Mouse (Mus musculus) liver, embryonic 16.5 days (tissue): ENCODE data around the gene Slc16a10. TPM values are rescaled to one million over a fixed set of nuclear protein-coding genes. Genes with fewer than 3 reads are reported as not detected.
A peak's percentile ranks its signal among the peaks of the same experiment; 100 is the strongest.

Experiments
- ATAC-seq: fragments of 200-750 bp; cut with Nextera tagmentation; 2 replicates; pipeline ENCODE4 v1.8.0; 2017; ENCODE audit warnings: low read depth, mild to moderate bottlenecking, moderate number of reproducible peaks, moderate library complexity
- H3K27ac ChIP-seq: fragments of 300-500 bp; sonication (generic); 2 replicates; pipeline ENCODE4 v1.5.1; 2014; ENCODE audit warnings: mild to moderate bottlenecking, low read length
- H3K27me3 ChIP-seq: fragments of 300-500 bp; sonication (generic); 2 replicates; pipeline ENCODE4 v1.6.1; 2014; ENCODE audit warnings: low read depth, low read length, mixed read lengths; ENCODE audit not compliant: control insufficient read depth, insufficient read depth
- H3K36me3 ChIP-seq: fragments of 300-500 bp; sonication (generic); 2 replicates; pipeline ENCODE4 v1.6.1; 2014; ENCODE audit warnings: mild to moderate bottlenecking; ENCODE audit not compliant: control insufficient read depth, insufficient read depth
- H3K4me1 ChIP-seq: fragments of 300-500 bp; sonication (generic); 2 replicates; pipeline ENCODE4 v1.6.1; 2014; ENCODE audit warnings: low read depth, low read length, mixed read lengths; ENCODE audit not compliant: control insufficient read depth
- H3K4me2 ChIP-seq: fragments of 300-500 bp; sonication (generic); 2 replicates; pipeline ENCODE4 v1.6.1; 2014; ENCODE audit warnings: low read depth, low read length, mixed read lengths
- H3K4me3 ChIP-seq: fragments of 300-500 bp; sonication (generic); 2 replicates; pipeline ENCODE4 v1.5.1; 2014; ENCODE audit warnings: low read depth, mild to moderate bottlenecking, low read length
- H3K9ac ChIP-seq: fragments of 300-500 bp; sonication (generic); 2 replicates; pipeline ENCODE4 v1.6.1; 2014; ENCODE audit warnings: low read depth, low read length
- H3K9me3 ChIP-seq: fragments of 300-500 bp; sonication (generic); replicated peaks from 2 replicates; pipeline ENCODE4 v1.6.1; 2016; ENCODE audit warnings: low read length; ENCODE audit not compliant: control insufficient read depth
- WGBS: fragments of 180-500 bp; shearing (Covaris S2); extraction: QIAGEN DNeasy Blood & Tissue Kit; methylation state at CpG from one replicate; pipeline ENCODE4 v1.1.7; 2014; ENCODE audit not compliant: insufficient replicate concordance; 5-methylcytosine and 5-hydroxymethylcytosine counted together
- polyA plus RNA-seq: library from polyadenylated mRNA; unstranded; fragments of >200 nt; fragmentation: Nextera tagmentation; extraction: Ambion mirVana; gene quantifications from 2 replicates; pipeline ENCODE4 v1.2.1, GENCODE M21; 2015

Gene Slc16a10
- polyA plus RNA-seq, 1 experiment from 2014 or later = 75.2 TPM

DNA sequence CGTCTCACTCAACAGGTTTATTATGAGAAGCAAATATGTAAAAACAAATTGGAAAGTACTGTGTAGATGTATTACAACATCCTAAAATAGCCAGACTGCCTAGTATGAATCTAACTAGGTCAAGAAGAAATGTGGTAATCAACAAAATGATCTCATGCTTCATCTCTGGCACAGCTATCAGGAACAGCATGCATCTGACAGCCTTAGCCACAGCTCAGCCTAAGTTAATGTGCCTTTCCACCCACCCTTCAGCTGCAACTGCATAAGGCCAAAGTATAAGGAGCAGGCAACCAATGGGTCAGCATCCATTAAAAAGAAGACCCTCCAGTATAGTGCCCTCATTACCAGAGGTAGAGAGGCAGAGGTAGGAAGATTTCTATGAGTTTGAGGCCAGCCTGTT, 34.1 kb downstream of the Slc16a10 start:
- Histone ChIP-seq H3K27me3 (no peaks in the 10 kb centered on the region), H3K9ac (no peak overlapping the region), H3K27ac (no peak overlapping the region), H3K4me1 (peaks cover 37% of the 10 kb centered on the region), H3K4me2 (no peak overlapping the region), H3K9me3 (no peaks in the 10 kb centered on the region), H3K36me3 (no peaks in the 10 kb centered on the region; the same call in 1 of the 2 replicates), H3K4me3 (no peak overlapping the region)
- no peak for ATAC-seq
- 85% methylated on average over 1 of the region's 1 CpGs for WGBS

DNA sequence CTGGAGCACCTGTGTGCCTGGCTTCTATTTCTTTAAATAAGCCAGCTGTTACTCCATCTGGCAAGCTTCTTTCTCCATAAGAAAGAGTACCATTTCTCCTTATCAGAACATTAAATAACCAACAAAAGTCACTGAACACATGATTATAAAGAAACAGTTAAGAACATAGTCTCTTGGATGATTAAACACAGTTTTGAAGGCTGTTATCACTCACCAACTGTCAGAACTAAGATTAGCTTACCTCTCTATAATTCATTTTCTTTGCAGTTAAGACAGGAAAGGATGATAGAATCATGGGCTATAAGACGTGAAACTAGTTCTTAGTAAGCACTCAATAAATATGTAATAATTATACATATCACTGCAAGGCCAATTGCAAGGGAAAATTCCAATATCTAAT, 36.9 kb downstream of the Slc16a10 start:
- Histone ChIP-seq H3K27me3 (no peaks in the 10 kb centered on the region), H3K36me3 (no peaks in the 10 kb centered on the region), H3K4me3 (no peak overlapping the region), H3K9me3 (no peaks in the 10 kb centered on the region), H3K4me2 (no peak overlapping the region), H3K4me1 (peaks cover 34% of the 10 kb centered on the region), H3K27ac (no peak overlapping the region), H3K9ac (no peak overlapping the region)
- no peak for ATAC-seq
- 10% methylated on average over 1 of the region's 1 CpGs for WGBS

DNA sequence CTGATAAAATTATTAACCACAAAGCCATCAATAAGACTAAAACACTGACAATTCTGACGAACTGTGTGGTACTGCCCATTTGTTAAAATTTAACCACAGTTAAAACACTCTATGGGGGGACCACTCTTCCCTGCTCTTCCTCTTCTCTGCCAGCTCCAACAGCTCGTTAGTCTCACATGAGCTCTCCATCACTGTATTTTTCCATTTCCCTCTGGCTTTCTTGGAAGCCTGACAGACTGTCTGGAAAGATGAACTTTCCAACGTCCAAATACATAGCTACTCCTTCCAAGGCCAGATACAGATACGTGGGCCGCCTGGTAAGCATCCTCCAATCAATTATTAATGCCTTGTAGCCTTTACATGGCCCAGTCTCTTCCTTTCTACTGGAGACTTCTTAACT, 38.3 kb downstream of the Slc16a10 start:
- Histone ChIP-seq H3K4me1 (peaks cover 28% of the 10 kb centered on the region), H3K27ac (no peak overlapping the region), H3K27me3 (no peaks in the 10 kb centered on the region), H3K4me2 (no peak overlapping the region), H3K9me3 (no peaks in the 10 kb centered on the region), H3K9ac (no peak overlapping the region), H3K4me3 (no peak overlapping the region), H3K36me3 (no peaks in the 10 kb centered on the region; the same call in 1 of the 2 replicates)
- no peak for ATAC-seq
- 54% methylated on average over 5 of the region's 5 CpGs for WGBS

DNA sequence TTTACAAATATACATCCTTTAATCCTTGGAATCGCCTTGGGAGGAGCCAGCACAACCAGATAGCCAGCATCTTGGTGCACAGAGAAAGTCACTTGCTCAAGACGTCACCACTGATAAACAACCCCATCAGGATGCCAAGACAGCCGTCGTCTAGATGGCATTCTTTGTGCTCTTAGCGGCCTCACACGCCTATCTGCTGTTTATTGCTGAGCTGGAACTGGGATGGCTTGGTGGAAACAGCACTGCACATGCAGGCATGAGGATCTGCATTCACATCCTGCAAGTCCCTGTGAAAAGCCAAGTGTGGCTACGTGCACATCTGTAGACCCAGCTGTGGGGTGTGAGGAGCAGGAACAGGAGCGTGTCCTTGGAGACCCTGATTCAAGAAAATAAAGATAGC, 39.1 kb downstream of the Slc16a10 start:
- ATAC-seq = 0 out of 2 replicates have a peak, but pooled peaks have one; percentile 27
- 40% methylated on average over 8 of the region's 8 CpGs for WGBS
- Histone ChIP-seq H3K9ac (no peak overlapping the region), H3K4me2 (no peak overlapping the region), H3K9me3 (no peaks in the 10 kb centered on the region), H3K4me1 (peaks cover 25% of the 10 kb centered on the region), H3K36me3 (no peaks in the 10 kb centered on the region; the same call in 1 of the 2 replicates), H3K27ac (no peak overlapping the region), H3K4me3 (no peak overlapping the region), H3K27me3 (no peaks in the 10 kb centered on the region)

DNA sequence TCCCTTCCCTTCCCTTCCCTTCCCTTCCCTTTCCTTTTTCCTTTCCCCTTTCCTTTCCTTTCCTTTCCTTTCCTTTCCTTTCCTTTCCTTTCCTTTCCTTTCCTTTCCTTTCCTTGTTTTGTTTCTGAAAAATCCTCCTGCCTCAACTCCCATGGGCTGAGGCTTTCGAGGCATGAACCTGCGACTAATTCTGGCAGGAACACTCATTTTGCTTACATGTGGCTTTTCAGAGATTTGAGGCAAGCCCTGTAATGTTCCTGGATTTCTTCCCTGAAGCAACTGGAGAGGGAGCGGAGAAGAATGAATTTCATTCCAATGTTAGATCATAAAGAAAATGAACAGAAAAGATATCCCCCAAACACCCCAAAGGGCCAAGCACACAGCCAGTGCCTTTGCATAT, 39.9 kb downstream of the Slc16a10 start:
- Histone ChIP-seq H3K27me3 (no peaks in the 10 kb centered on the region), H3K9ac (no peak overlapping the region), H3K36me3 (no peaks in the 10 kb centered on the region; the same call in none of the 2 replicates), H3K4me3 (no peak overlapping the region), H3K27ac (no peak overlapping the region), H3K9me3 (no peaks in the 10 kb centered on the region), H3K4me2 (no peak overlapping the region), H3K4me1 (peaks cover 23% of the 10 kb centered on the region)
- 86% methylated on average over 3 of the region's 3 CpGs for WGBS
- no peak for ATAC-seq

DNA sequence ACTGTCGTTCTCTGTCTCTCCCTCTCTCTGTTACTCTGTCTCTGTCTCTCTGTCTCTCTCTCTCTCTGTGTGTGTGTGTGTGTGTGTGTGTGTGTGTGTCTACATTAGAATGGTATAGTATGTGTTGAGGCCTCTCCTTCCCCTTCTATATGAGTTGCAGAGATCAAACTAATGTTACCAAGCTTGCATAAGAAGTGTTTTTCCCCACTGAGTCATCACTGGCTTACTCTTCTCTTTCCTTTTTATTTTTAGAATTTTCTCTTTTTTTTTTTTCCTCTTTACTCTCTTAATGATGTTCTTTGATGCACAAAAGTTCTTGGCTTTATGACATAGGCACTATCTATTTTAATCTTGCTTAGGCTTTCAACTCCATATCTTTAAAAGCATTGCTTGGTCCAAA, 43.6 kb downstream of the Slc16a10 start:
- Histone ChIP-seq H3K4me3 (no peak overlapping the region), H3K4me1 (peaks cover 6% of the 10 kb centered on the region), H3K4me2 (no peak overlapping the region), H3K27me3 (no peaks in the 10 kb centered on the region), H3K9me3 (no peaks in the 10 kb centered on the region), H3K27ac (no peak overlapping the region), H3K9ac (no peak overlapping the region), H3K36me3 (no peaks in the 10 kb centered on the region; the same call in none of the 2 replicates)
- 76% methylated on average over 1 of the region's 1 CpGs for WGBS
- no peak for ATAC-seq

DNA sequence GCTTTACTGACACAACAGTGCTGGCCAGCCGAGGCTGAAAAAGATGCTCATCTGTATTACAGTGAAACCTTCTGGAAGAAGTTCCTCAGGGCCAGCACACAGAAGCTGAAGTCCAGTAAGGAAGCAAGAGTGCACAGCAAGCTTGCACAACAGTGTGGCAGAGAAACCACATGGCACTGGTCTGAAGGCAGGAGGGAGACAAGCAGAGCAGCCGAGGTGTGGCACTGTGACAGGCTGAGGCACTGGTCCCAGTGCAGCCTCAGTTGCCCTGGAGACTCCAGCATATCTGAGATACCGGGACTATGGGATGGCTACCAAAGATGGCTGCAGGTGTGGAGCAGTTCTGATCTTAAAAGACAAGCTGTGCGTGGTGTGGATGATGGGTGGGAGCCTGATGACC, 44.5 kb downstream of the Slc16a10 start:
- Histone ChIP-seq H3K4me2 (no peak overlapping the region), H3K9me3 (0 out of 2 replicates have a peak, but pooled peaks cover 3% of the 10 kb centered on the region), H3K4me1 (no peaks in the 10 kb centered on the region; the same call in 1 of the 2 replicates), H3K4me3 (no peak overlapping the region), H3K27me3 (no peaks in the 10 kb centered on the region), H3K9ac (no peak overlapping the region), H3K36me3 (peaks cover 6% of the 10 kb centered on the region), H3K27ac (peak overlapping the region; percentile 22; the same call in 1 of the 2 replicates)
- ATAC-seq = no peak
- WGBS = 54% methylated on average over 4 of the region's 4 CpGs

DNA sequence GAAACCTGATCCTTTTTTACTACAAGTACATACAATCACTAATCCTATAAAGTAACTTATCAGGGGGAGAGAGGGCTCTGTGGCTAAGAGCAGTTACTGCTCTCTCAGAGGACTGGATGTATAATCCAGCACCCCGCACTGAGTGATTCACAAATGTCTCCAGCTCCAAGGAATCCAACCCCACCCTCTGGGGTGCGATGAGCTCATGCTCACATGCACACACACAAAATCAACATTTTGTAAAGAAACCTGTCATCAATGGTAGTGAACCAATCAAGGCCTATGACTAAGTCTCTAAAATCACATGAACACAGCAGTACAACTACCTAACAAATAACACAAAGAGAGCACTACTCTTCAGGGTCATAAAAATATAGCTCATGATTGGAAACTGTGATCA, 47.3 kb downstream of the Slc16a10 start:
- no peak for ATAC-seq
- H3K36me3 ChIP-seq = peaks cover 6% of the 10 kb centered on the region
- H3K4me2 ChIP-seq = no peak overlapping the region
- WGBS = 91% methylated on average over 2 of the region's 2 CpGs
- H3K9me3 ChIP-seq = 0 out of 2 replicates have a peak, but pooled peaks cover 3% of the 10 kb centered on the region
- H3K9ac ChIP-seq = no peak overlapping the region
- no peak overlapping the region for H3K4me3 ChIP-seq
- no peaks in the 10 kb centered on the region for H3K27me3 ChIP-seq
- H3K27ac ChIP-seq = no peak overlapping the region
- H3K4me1 ChIP-seq = no peaks in the 10 kb centered on the region; the same call in 1 of the 2 replicates

DNA sequence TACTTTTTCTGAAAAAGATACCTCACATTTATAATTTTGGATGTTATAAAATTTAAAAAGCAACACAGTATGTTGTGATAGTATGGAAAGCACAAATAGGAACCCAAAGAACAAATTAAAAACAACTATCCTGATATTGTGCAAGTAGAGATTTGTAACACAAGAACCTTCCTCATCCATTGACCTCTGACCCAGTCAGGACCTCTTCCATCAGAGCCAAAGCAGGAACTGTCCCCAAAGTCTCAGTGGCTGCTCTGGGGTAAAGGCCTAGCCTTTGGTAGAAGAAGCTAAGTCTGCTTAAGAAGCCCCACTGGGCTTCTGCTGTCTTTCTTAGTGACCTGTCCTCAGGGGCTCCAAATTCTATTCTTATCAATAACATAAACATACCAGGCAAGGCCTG, 48.5 kb downstream of the Slc16a10 start:
- H3K36me3 ChIP-seq = peaks cover 6% of the 10 kb centered on the region
- H3K4me3 ChIP-seq = no peak overlapping the region
- no peaks in the 10 kb centered on the region; the same call in 1 of the 2 replicates for H3K4me1 ChIP-seq
- H3K9ac ChIP-seq = no peak overlapping the region
- ATAC-seq = no peak
- H3K27ac ChIP-seq = no peak overlapping the region
- H3K27me3 ChIP-seq = no peaks in the 10 kb centered on the region
- H3K4me2 ChIP-seq = no peak overlapping the region
- 0 out of 2 replicates have a peak, but pooled peaks cover 3% of the 10 kb centered on the region for H3K9me3 ChIP-seq
